Mouse (Mus musculus): ENCODE measurements at regions not wholly inside any gene's neighbourhood (a gene's known extent, or its start where the extent isn't known, plus 50 kb on each side); places are given as distances from the start of the nearest gene placed in this dataset.

DNA sequence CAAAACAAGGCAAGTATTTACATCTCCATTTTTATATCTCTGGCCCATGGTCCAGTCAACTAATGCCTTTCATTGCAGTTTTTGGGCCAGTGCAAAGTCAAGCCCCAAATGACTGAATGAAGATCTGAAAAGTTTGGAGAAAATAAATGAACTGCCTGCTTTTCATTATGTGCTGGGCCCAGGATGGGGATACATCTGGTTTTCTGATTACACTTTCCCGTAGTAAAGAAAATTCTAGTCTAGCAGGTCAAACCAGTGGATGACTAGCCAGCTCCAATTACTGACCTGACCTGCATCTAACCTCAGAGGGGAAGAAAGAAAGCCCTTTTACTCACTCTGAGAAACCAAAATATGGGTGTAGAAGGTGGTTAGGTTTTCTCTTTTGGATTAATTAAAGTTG lies 404.7 kb downstream of the Efnb2 start:
- H3K36me3 ChIP-seq (ENCODE audit: control insufficient read depth, insufficient read depth, low read length, poor library complexity, severe bottlenecking), result no peaks in the 10 kb centered on the region
- 0 out of 4 replicates have a peak, but pooled peaks cover 1 to 2% of the 10 kb centered on the region in 2 experiments for H3K4me1 ChIP-seq (ENCODE audit: control insufficient read depth in 2 of 2, insufficient read depth in 2 of 2, low read length in 2 of 2, poor library complexity in 1 of 2)
- TF ChIP-seq CHD2 (IDR thresholded peaks at IDR 0.05; ENCODE audit: low read depth, low read length), result no peak
- TF ChIP-seq ZNF384 (IDR thresholded peaks at IDR 0.05; ENCODE audit: low read depth, low read length), result no peak
- TF ChIP-seq MAFK (IDR thresholded peaks at IDR 0.05; ENCODE audit: insufficient read depth, low read depth, low read length), result no peak
- no peak for TF ChIP-seq HCFC1 (IDR thresholded peaks at IDR 0.05; ENCODE audit: borderline replicate concordance, insufficient read depth, low read length)
- H3K27ac ChIP-seq (ENCODE audit: insufficient read depth, low read depth, low read length, poor library complexity, severe bottlenecking), result no peak overlapping the region
- no peaks in the 10 kb centered on the region for H3K9me3 ChIP-seq (ENCODE audit: control insufficient read depth, insufficient read depth, low read depth, low read length)
- no peak overlapping the region for H3K9ac ChIP-seq (ENCODE audit: insufficient read depth, low read depth, low read length, poor library complexity, severe bottlenecking)
- no peak for DNase-seq (ENCODE audit: low read depth, low spot score)
- H3K4me3 ChIP-seq (ENCODE audit: insufficient read depth in 1 of 2, low read depth in 1 of 2, low read length in 2 of 2, poor library complexity in 1 of 2, severe bottlenecking in 1 of 2), result no peak overlapping the region
- in situ Hi-C loops (cut with MboI; ENCODE audit: low sequenced_read_pairs in 2 of 2, unreplicated experiment in 2 of 2), result no loop called here

DNA sequence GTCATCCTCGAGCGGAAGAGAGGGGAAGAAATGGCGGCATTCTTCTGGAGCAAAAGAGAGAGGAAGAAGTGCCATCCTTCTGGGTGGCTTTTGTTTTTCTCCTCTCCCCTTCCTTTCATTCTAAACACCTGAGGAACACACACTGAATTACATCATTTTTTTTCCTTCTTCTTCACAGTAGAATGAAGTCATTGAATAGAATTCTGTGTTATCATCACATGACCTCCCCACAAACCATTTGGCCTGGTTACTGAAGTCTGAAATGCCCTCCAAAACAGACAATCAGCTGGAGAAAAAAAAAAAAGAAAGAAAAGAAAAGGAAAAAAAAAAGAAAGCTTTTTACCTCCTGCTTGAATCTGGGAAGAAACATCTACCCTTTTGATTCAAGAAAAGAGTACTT lies 406.6 kb downstream of the Efnb2 start:
- H3K4me1 ChIP-seq (ENCODE audit: control insufficient read depth in 2 of 2, insufficient read depth in 2 of 2, low read length in 2 of 2, poor library complexity in 1 of 2), result 0 out of 4 replicates have a peak, but pooled peaks cover 1 to 2% of the 10 kb centered on the region in 2 experiments
- no peak overlapping the region for H3K27ac ChIP-seq (ENCODE audit: insufficient read depth, low read depth, low read length, poor library complexity, severe bottlenecking)
- no peak overlapping the region for H3K9ac ChIP-seq (ENCODE audit: insufficient read depth, low read depth, low read length, poor library complexity, severe bottlenecking)
- DNase-seq (ENCODE audit: low read depth, low spot score), result no peak
- in situ Hi-C loops (cut with MboI; ENCODE audit: low sequenced_read_pairs in 2 of 2, unreplicated experiment in 2 of 2), result no loop called here
- no peak overlapping the region for H3K4me3 ChIP-seq (ENCODE audit: insufficient read depth in 1 of 2, low read depth in 1 of 2, low read length in 2 of 2, poor library complexity in 1 of 2, severe bottlenecking in 1 of 2)
- TF ChIP-seq ZC3H11A (IDR thresholded peaks at IDR 0.05; ENCODE audit: borderline replicate concordance, low read depth, low read length), result no peak
- TF ChIP-seq CHD2 (IDR thresholded peaks at IDR 0.05; ENCODE audit: low read depth, low read length), result no peak
- no peak for TF ChIP-seq MAFK (IDR thresholded peaks at IDR 0.05; ENCODE audit: insufficient read depth, low read depth, low read length)
- no peak for TF ChIP-seq ZNF384 (IDR thresholded peaks at IDR 0.05; ENCODE audit: low read depth, low read length)
- no peak for TF ChIP-seq HCFC1 (IDR thresholded peaks at IDR 0.05; ENCODE audit: borderline replicate concordance, insufficient read depth, low read length)
- no peaks in the 10 kb centered on the region for H3K36me3 ChIP-seq (ENCODE audit: control insufficient read depth, insufficient read depth, low read length, poor library complexity, severe bottlenecking)
- H3K9me3 ChIP-seq (ENCODE audit: control insufficient read depth, insufficient read depth, low read depth, low read length), result no peaks in the 10 kb centered on the region

GRCm38 (mm10) chr8:8244599-8244998 lies 416.4 kb downstream of the Efnb2 start:
- TF ChIP-seq CHD2 (IDR thresholded peaks at IDR 0.05; ENCODE audit: low read depth, low read length) (no peak), ZC3H11A (IDR thresholded peaks at IDR 0.05; ENCODE audit: borderline replicate concordance, low read depth, low read length) (no peak), HCFC1 (IDR thresholded peaks at IDR 0.05; ENCODE audit: borderline replicate concordance, insufficient read depth, low read length) (no peak), ZNF384 (IDR thresholded peaks at IDR 0.05; ENCODE audit: low read depth, low read length) (no peak), MAFK (IDR thresholded peaks at IDR 0.05; ENCODE audit: insufficient read depth, low read depth, low read length) (no peak)

GRCm38 (mm10) chr8:8241755-8242501 lies 419.1 kb downstream of the Efnb2 start:
- no peaks in the 10 kb centered on the region for H3K4me1 ChIP-seq (ENCODE audit: control insufficient read depth in 2 of 2, insufficient read depth in 2 of 2, low read length in 2 of 2, poor library complexity in 1 of 2)
- no peaks in the 10 kb centered on the region for H3K9me3 ChIP-seq (ENCODE audit: control insufficient read depth, insufficient read depth, low read depth, low read length)
- DNase-seq (ENCODE audit: low read depth, low spot score), result no peak
- H3K27ac ChIP-seq (ENCODE audit: insufficient read depth, low read depth, low read length, poor library complexity, severe bottlenecking), result no peak overlapping the region
- H3K36me3 ChIP-seq (ENCODE audit: control insufficient read depth, insufficient read depth, low read length, poor library complexity, severe bottlenecking), result no peaks in the 10 kb centered on the region
- in situ Hi-C loops (cut with MboI; ENCODE audit: low sequenced_read_pairs in 2 of 2, unreplicated experiment in 2 of 2), result loop anchor here in 1 of 2 experiments (25.0 kb wide), 1 partner anchor 420 kb away; the partner anchor contains the start of gene Efnb2
- no peak overlapping the region for H3K9ac ChIP-seq (ENCODE audit: insufficient read depth, low read depth, low read length, poor library complexity, severe bottlenecking)
- TF ChIP-seq ZC3H11A (IDR thresholded peaks at IDR 0.05; ENCODE audit: borderline replicate concordance, low read depth, low read length) (no peak), ZNF384 (IDR thresholded peaks at IDR 0.05; ENCODE audit: low read depth, low read length) (no peak), MAFK (IDR thresholded peaks at IDR 0.05; ENCODE audit: insufficient read depth, low read depth, low read length) (no peak), CHD2 (IDR thresholded peaks at IDR 0.05; ENCODE audit: low read depth, low read length) (no peak), HCFC1 (IDR thresholded peaks at IDR 0.05; ENCODE audit: borderline replicate concordance, insufficient read depth, low read length) (no peak)
- no peak overlapping the region for H3K4me3 ChIP-seq (ENCODE audit: insufficient read depth in 1 of 2, low read depth in 1 of 2, low read length in 2 of 2, poor library complexity in 1 of 2, severe bottlenecking in 1 of 2)

More at GRCm38 (mm10) chr8:8244599-8244998, 416.4 kb downstream of the Efnb2 start:
- H3K36me3 ChIP-seq (ENCODE audit: control insufficient read depth, insufficient read depth, low read length, poor library complexity, severe bottlenecking), result no peaks in the 10 kb centered on the region
- no peak for DNase-seq (ENCODE audit: low read depth, low spot score)
- no peak overlapping the region for H3K27ac ChIP-seq (ENCODE audit: insufficient read depth, low read depth, low read length, poor library complexity, severe bottlenecking)
- no peak overlapping the region for H3K9ac ChIP-seq (ENCODE audit: insufficient read depth, low read depth, low read length, poor library complexity, severe bottlenecking)
- H3K9me3 ChIP-seq (ENCODE audit: control insufficient read depth, insufficient read depth, low read depth, low read length), result no peaks in the 10 kb centered on the region
- no peak overlapping the region for H3K4me3 ChIP-seq (ENCODE audit: insufficient read depth in 1 of 2, low read depth in 1 of 2, low read length in 2 of 2, poor library complexity in 1 of 2, severe bottlenecking in 1 of 2)
- in situ Hi-C loops (cut with MboI; ENCODE audit: low sequenced_read_pairs in 2 of 2, unreplicated experiment in 2 of 2), result loop anchor here in 1 of 2 experiments (25.0 kb wide), 1 partner anchor 418 kb away; the partner anchor contains the start of gene Efnb2
- H3K4me1 ChIP-seq (ENCODE audit: control insufficient read depth in 2 of 2, insufficient read depth in 2 of 2, low read length in 2 of 2, poor library complexity in 1 of 2), result no peaks in the 10 kb centered on the region

All from ES-E14 (cell line).